In the genomic region with DNA sequence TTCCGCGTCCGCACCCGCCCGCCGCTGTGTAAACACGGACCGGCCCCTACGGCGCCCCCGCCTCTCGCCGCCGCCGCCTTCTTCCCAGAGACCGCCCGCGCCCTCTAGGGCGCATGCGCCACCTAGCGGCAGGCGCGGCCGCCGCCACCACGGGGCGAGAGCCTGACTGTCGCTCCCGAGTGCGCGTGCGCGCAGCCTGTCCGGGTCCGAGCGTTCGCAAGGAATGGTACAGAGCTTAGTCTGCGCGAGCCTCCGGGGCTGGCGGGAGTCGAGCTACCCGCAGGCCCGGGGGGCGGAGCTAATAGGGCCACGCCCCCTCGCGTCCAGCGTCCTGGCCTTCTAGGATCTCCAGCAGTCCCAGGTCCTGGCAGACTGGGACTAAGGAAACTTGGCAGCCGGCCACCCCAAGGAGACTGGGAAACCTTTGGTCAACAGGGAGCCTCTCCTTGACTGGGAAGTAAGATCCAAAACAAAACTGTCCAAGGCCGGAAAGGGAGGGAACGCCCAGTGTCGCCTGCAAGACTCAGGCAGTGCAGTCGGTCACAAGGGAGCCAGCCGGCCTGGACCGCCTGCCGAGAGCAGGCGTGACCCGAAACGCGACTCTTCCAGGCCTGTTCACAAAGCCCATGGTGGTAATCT, we compare ENCODE assay signal across 7 mouse cellular contexts. TPM values are rescaled to one million over a fixed set of nuclear protein-coding genes. Genes with fewer than 3 reads are reported as not detected.
A peak's percentile ranks its signal among the peaks of the same experiment; 100 is the strongest.
DNase-seq lines count a peak whose midpoint lies in the region; ATAC-seq and TF ChIP-seq lines count a peak whose summit lies in the region.

Gene Fcho2, minus strand, starts transcription at position 303 of the 639 bp plus-strand sequence.

- WGBS in embryonic facial prominence, embryonic 12.5 days = under 1% methylated on average over 56 of the region's 61 CpGs
- under 1% methylated on average over 58 of the region's 61 CpGs for WGBS in kidney, adult 2 months
- under 1% methylated on average over 60 of the region's 61 CpGs for WGBS in limb, embryonic 12.5 days
- under 1% methylated on average over 45 of the region's 61 CpGs for WGBS in midbrain, embryonic 15.5 days
- under 1% methylated on average over 61 of the region's 61 CpGs for WGBS in spleen, adult 2 months

- peaks cover 10% of the 10 kb centered on the region for H3K4me1 ChIP-seq in embryonic facial prominence, embryonic 12.5 days
- H3K4me1 ChIP-seq in kidney, adult 2 months (ENCODE audit: control insufficient read depth, insufficient read depth, low read length) = peaks cover 32% of the 10 kb centered on the region
- H3K4me1 ChIP-seq in limb, embryonic 12.5 days (replicated peaks) = peaks cover 8% of the 10 kb centered on the region
- peaks cover 20% of the 10 kb centered on the region for H3K4me1 ChIP-seq in midbrain, embryonic 15.5 days
- peaks cover 2% of the 10 kb centered on the region; the same call in 1 of the 2 replicates for H3K4me1 ChIP-seq in spleen, adult 2 months (ENCODE audit: control insufficient read depth, insufficient read depth, insufficient read length)

- H3K27ac ChIP-seq in embryonic facial prominence, embryonic 12.5 days = peak within 1 kb of the TSS; percentile 97
- H3K27ac ChIP-seq in kidney, adult 2 months (ENCODE audit: insufficient read depth, low read depth, low read length) = peak within 1 kb of the TSS; percentile 97
- peak within 1 kb of the TSS; percentile 97 for H3K27ac ChIP-seq in limb, embryonic 12.5 days
- peak within 1 kb of the TSS; percentile 93 for H3K27ac ChIP-seq in midbrain, embryonic 15.5 days
- peak within 1 kb of the TSS; percentile 86 for H3K27ac ChIP-seq in spleen, adult 2 months (ENCODE audit: insufficient read depth, low read length)

- no peaks in the 10 kb centered on the region for H3K36me3 ChIP-seq in embryonic facial prominence, embryonic 12.5 days
- no peaks in the 10 kb centered on the region for H3K36me3 ChIP-seq in kidney, adult 2 months (ENCODE audit: control insufficient read depth, insufficient read depth, low read length)
- no peaks in the 10 kb centered on the region for H3K36me3 ChIP-seq in limb, embryonic 12.5 days
- no peaks in the 10 kb centered on the region for H3K36me3 ChIP-seq in midbrain, embryonic 15.5 days (replicated peaks)
- no peaks in the 10 kb centered on the region for H3K36me3 ChIP-seq in spleen, adult 2 months (ENCODE audit: control insufficient read depth, insufficient read depth, low read length)

- peak within 1 kb of the TSS; percentile 57 for H3K4me2 ChIP-seq in embryonic facial prominence, embryonic 12.5 days (replicated peaks)
- peak within 1 kb of the TSS; percentile 58 for H3K4me2 ChIP-seq in limb, embryonic 12.5 days
- peak within 1 kb of the TSS; percentile 59 for H3K4me2 ChIP-seq in midbrain, embryonic 15.5 days

- peak within 1 kb of the TSS; percentile 94 for H3K4me3 ChIP-seq in embryonic facial prominence, embryonic 12.5 days
- H3K4me3 ChIP-seq in kidney, adult 2 months (ENCODE audit: insufficient read depth, low read depth, low read length) = peak within 1 kb of the TSS; percentile 95
- peak within 1 kb of the TSS; percentile 96 for H3K4me3 ChIP-seq in limb, embryonic 12.5 days (replicated peaks)
- peak within 1 kb of the TSS; percentile 98 for H3K4me3 ChIP-seq in midbrain, embryonic 15.5 days
- H3K4me3 ChIP-seq in spleen, adult 2 months (ENCODE audit: extremely low read depth, insufficient read depth, insufficient read length) = peak within 1 kb of the TSS; percentile 73

- H3K27me3 ChIP-seq in embryonic facial prominence, embryonic 12.5 days = no peaks in the 10 kb centered on the region
- no peaks in the 10 kb centered on the region for H3K27me3 ChIP-seq in kidney, adult 2 months (replicated peaks; ENCODE audit: control insufficient read depth, insufficient read depth, low read length)
- no peaks in the 10 kb centered on the region for H3K27me3 ChIP-seq in limb, embryonic 12.5 days
- no peaks in the 10 kb centered on the region for H3K27me3 ChIP-seq in midbrain, embryonic 15.5 days (replicated peaks)
- H3K27me3 ChIP-seq in spleen, adult 2 months (ENCODE audit: control insufficient read depth, insufficient read depth, low read length) = no peaks in the 10 kb centered on the region

- H3K9me3 ChIP-seq in embryonic facial prominence, embryonic 12.5 days = no peaks in the 10 kb centered on the region
- H3K9me3 ChIP-seq in limb, embryonic 12.5 days = no peaks in the 10 kb centered on the region
- no peaks in the 10 kb centered on the region for H3K9me3 ChIP-seq in midbrain, embryonic 15.5 days

- peak; percentile 98 for DNase-seq in adrenal gland, postnatal 25 days
- peak; percentile 99 for DNase-seq in heart, adult 18-20 months
- peak; percentile 100 for DNase-seq in kidney, adult 2 months
- DNase-seq in spleen, adult 2 months (ENCODE audit: low read depth in 1 of 2, low spot score in 2 of 2) = peak; percentile 71 to 92

- ATAC-seq in embryonic facial prominence, embryonic 12.5 days (ENCODE audit: insufficient number of reproducible peaks, insufficient read depth, low FRiP score, low TSS enrichment) = peak; percentile 98
- ATAC-seq in limb, embryonic 12.5 days (ENCODE audit: insufficient number of reproducible peaks, insufficient read depth, low FRiP score, low TSS enrichment, low read depth) = peak; percentile 97
- ATAC-seq in midbrain, embryonic 15.5 days (replicated peaks) = peak; percentile 98

- peak; percentile 71 for TF ChIP-seq POLR2A in kidney, adult 2 months (IDR thresholded peaks at IDR 0.05; ENCODE audit: low read depth, low read length)
- TF ChIP-seq POLR2A in spleen, adult 2 months (IDR thresholded peaks at IDR 0.05; ENCODE audit: low read depth, low read length) = no peak; the same call in 1 of the 2 replicates

- TF ChIP-seq CTCF in kidney, adult 2 months (conservative IDR thresholded peaks at IDR 0.05; ENCODE audit: insufficient read depth, insufficient read length, low read depth, low read length) = peak; percentile 69
- TF ChIP-seq CTCF in spleen, adult 2 months (IDR thresholded peaks at IDR 0.05; ENCODE audit: extremely low read depth, insufficient read depth, insufficient read length, insufficient replicate concordance) = peak; percentile 71; the same call in 1 of the 2 replicates

- peak within 1 kb of the TSS; percentile 99 for H3K9ac ChIP-seq in embryonic facial prominence, embryonic 12.5 days
- H3K9ac ChIP-seq in limb, embryonic 12.5 days (replicated peaks) = peak within 1 kb of the TSS; percentile 99
- H3K9ac ChIP-seq in midbrain, embryonic 15.5 days = peak within 1 kb of the TSS; percentile 93

RNA-seq across cellular contexts. Expression of gene Fcho2, which starts in this region (rescaled TPM):
- total RNA-seq in adrenal gland, postnatal 25 days (2021) = 50.5 and 67.1 TPM in 2 replicates
- polyA plus RNA-seq in embryonic facial prominence, embryonic 12.5 days (2016; fragmentation: Nextera tagmentation; extraction: Ambion mirVana) = 51.5 and 59.8 TPM in 2 replicates
- 10 to 100 TPM; 27.7 to 38.3 TPM for total RNA-seq in heart, adult 18-20 months (2021)
- polyA plus RNA-seq in kidney, adult 2 months (2012; rRNA removed) = 17.5 and 17.8 TPM in 2 replicates
- 51.3 and 54.1 TPM in 2 replicates for polyA plus RNA-seq in limb, embryonic 12.5 days (2016; fragmentation: Nextera tagmentation; extraction: Ambion mirVana)
- 24.4 and 26.1 TPM in 2 replicates for polyA plus RNA-seq in midbrain, embryonic 15.5 days (2015; fragmentation: Nextera tagmentation; extraction: Ambion mirVana)
- polyA plus RNA-seq in spleen, adult 2 months (2012; rRNA removed) = 5.8 and 7.8 TPM in 2 replicates

Comparison
In these comparisons a context has a peak if more than half of its experiments do, and no peak if none do; other contexts are left out.
1. Peak in every context shown above with its lines: DNase-seq, ATAC-seq, H3K4me3 ChIP-seq and H3K27ac ChIP-seq.